In the genomic region with DNA sequence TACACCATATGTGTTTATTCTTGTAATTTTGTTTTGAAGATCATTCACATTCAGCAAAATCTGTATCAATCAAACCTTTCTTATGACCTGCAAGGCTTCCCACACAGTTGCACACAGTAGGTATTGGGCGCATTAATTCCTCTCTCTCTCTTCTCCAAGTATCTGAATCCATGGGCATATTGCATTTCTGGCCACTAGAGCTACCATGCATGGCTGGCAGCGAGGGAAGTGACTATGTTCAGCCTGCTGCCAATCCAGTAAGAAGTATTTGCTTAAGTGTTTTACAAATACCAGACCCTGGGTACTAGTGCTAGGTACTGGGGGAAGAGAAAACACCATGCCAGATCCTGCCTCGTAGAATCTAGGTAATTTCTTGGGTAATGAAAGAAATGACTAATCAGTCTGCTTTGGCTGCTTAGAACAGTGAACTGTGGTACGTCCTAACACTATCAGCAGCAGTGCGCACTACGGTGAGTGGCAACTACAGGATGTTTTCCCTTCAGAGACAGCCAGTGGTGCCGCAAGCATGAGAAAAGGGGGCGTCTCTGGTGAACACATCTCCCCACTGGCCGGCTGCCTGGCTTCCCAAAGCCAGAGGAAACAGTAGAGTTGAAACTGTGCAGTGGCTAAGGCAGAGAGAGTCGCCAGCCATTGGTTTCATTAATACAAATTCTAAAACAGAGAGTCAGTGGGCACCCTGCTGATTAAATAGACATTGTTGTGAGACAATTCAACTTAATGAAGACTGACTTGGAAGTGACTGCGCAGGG, we compare ENCODE assay signal across 18 mouse cellular contexts.
A peak's percentile ranks its signal among the peaks of the same experiment; 100 is the strongest.
DNase-seq lines count a peak whose midpoint lies in the region; ATAC-seq and TF ChIP-seq lines count a peak whose summit lies in the region.
"Had no signal": no experiment of that assay in that cellular context is flagged by ENCODE, and none has a peak within 500 bp of the region (broad histone marks: within the 10 kb centered on the region; RNA-seq: fewer than 3 reads in every experiment).

No protein-coding gene starts in this region.

- H3K4me2 ChIP-seq in forebrain, embryonic 13.5 days = no peak overlapping the region
- no peak overlapping the region for H3K4me2 ChIP-seq in forebrain, embryonic 12.5 days
- H3K4me2 ChIP-seq in neural tube, embryonic 14.5 days (ENCODE audit: low read depth, low read length) = no peak overlapping the region
- H3K4me2 ChIP-seq: hindbrain, embryonic 14.5 days had no signal

- 58% methylated on average over 11 of the region's 11 CpGs for WGBS in forebrain, embryonic 13.5 days
- WGBS in forebrain, embryonic 12.5 days = 58% methylated on average over 11 of the region's 11 CpGs
- 43% methylated on average over 11 of the region's 11 CpGs for WGBS in neural tube, embryonic 14.5 days

- no peaks in the 10 kb centered on the region for H3K27me3 ChIP-seq in forebrain, embryonic 13.5 days
- no peaks in the 10 kb centered on the region for H3K27me3 ChIP-seq in forebrain, embryonic 12.5 days
- H3K27me3 ChIP-seq in neural tube, embryonic 14.5 days (ENCODE audit: control insufficient read depth, insufficient read depth, low read length) = no peaks in the 10 kb centered on the region
- H3K27me3 ChIP-seq: Patski had no signal

- no peak overlapping the region for H3K4me3 ChIP-seq in forebrain, embryonic 13.5 days
- no peak overlapping the region for H3K4me3 ChIP-seq in forebrain, embryonic 12.5 days (replicated peaks)
- H3K4me3 ChIP-seq in layer of hippocampus, adult 2 months = no peak overlapping the region
- no peak overlapping the region for H3K4me3 ChIP-seq in neural tube, embryonic 14.5 days (ENCODE audit: low read depth, low read length)

- peak; percentile 48 for TF ChIP-seq CTCF in layer of hippocampus, adult 2 months (conservative IDR thresholded peaks at IDR 0.05)

- H3K9ac ChIP-seq in forebrain, embryonic 13.5 days = no peak overlapping the region
- no peak overlapping the region for H3K9ac ChIP-seq in forebrain, embryonic 12.5 days
- no peak overlapping the region for H3K9ac ChIP-seq in neural tube, embryonic 14.5 days (replicated peaks; ENCODE audit: low read depth, low read length)
- H3K9ac ChIP-seq: hindbrain, embryonic 14.5 days had no signal

- no peaks in the 10 kb centered on the region for H3K9me3 ChIP-seq in forebrain, embryonic 13.5 days (replicated peaks)
- H3K9me3 ChIP-seq in forebrain, embryonic 12.5 days = no peaks in the 10 kb centered on the region
- H3K9me3 ChIP-seq in neural tube, embryonic 14.5 days (ENCODE audit: control insufficient read depth, low read length) = no peaks in the 10 kb centered on the region

- peaks cover 35% of the 10 kb centered on the region for H3K4me1 ChIP-seq in forebrain, embryonic 13.5 days
- H3K4me1 ChIP-seq in forebrain, embryonic 12.5 days = peaks cover 28% of the 10 kb centered on the region
- H3K4me1 ChIP-seq in neural tube, embryonic 14.5 days (ENCODE audit: control insufficient read depth, insufficient read depth, low read length) = peaks cover 10% of the 10 kb centered on the region

- peak overlapping the region; percentile 61 for H3K27ac ChIP-seq in forebrain, embryonic 13.5 days
- no peak overlapping the region for H3K27ac ChIP-seq in forebrain, embryonic 12.5 days
- H3K27ac ChIP-seq in layer of hippocampus, adult 2 months = no peak overlapping the region
- 0 out of 2 replicates have a peak overlapping the region, but pooled peaks have one; percentile 22 for H3K27ac ChIP-seq in neural tube, embryonic 14.5 days (ENCODE audit: low read depth, low read length)
- H3K27ac ChIP-seq: hindbrain, embryonic 14.5 days; macrophage had no signal

- DNase-seq in layer of hippocampus, adult 2 months (ENCODE audit: low spot score in 2 of 2) = no peak
- no peak for DNase-seq in layer of hippocampus, postnatal 25 days (ENCODE audit: extremely low spot score in 1 of 2, low spot score in 1 of 2)
- DNase-seq in heart, adult 8-10 months (ENCODE audit: low spot score) = peak; percentile 7
- DNase-seq in left cerebral cortex, adult 11 months (ENCODE audit: low spot score) = no peak
- DNase-seq: B cell, adult 2 months; cerebellum, adult 2 months; kidney, postnatal 25 days; layer of hippocampus, postnatal 36 days; liver; midbrain, embryonic 14.5 days; right cerebral cortex, postnatal 4 days; thymus, postnatal 4 days had no signal

- ATAC-seq in forebrain, embryonic 13.5 days = no peak
- ATAC-seq in forebrain, embryonic 12.5 days (ENCODE audit: low FRiP score) = no peak
- ATAC-seq in neural tube, embryonic 14.5 days (ENCODE audit: low read depth) = no peak; the same call in 1 of the 2 replicates
- ATAC-seq: Patski had no signal

- H3K36me3 ChIP-seq in forebrain, embryonic 13.5 days (ENCODE audit: poor library complexity, severe bottlenecking) = no peaks in the 10 kb centered on the region
- peaks cover 2% of the 10 kb centered on the region; the same call in 1 of the 2 replicates for H3K36me3 ChIP-seq in forebrain, embryonic 12.5 days (replicated peaks)
- no peaks in the 10 kb centered on the region for H3K36me3 ChIP-seq in neural tube, embryonic 14.5 days (ENCODE audit: control insufficient read depth, insufficient read depth, low read length)

Comparison
In these comparisons a context has a peak if more than half of its experiments do, and no peak if none do; other contexts are left out.
1. H3K27ac ChIP-seq: peak in forebrain, embryonic 13.5 days (single experiment) and neural tube, embryonic 14.5 days (single experiment); none in forebrain, embryonic 12.5 days (single experiment) and layer of hippocampus, adult 2 months (single experiment).